15 mouse cellular contexts compared by ENCODE assay signal in genomic region chr10:95615849-95616650, GRCm38 (mm10). TPM values are rescaled to one million over a fixed set of nuclear protein-coding genes. Genes with fewer than 3 reads are reported as not detected.
DNase-seq lines count a peak whose midpoint lies in the region; ATAC-seq lines count a peak whose summit lies in the region.
"Had no signal": no experiment of that assay in that cellular context is flagged by ENCODE, and none has a peak within 500 bp of the region (broad histone marks: within the 10 kb centered on the region; RNA-seq: fewer than 3 reads in every experiment).

No protein-coding gene starts in this region.

- 77% methylated on average over 25 of the region's 25 CpGs for WGBS in hindbrain, embryonic 13.5 days
- WGBS in hindbrain, embryonic 16.5 days = 68% methylated on average over 25 of the region's 25 CpGs
- 77% methylated on average over 25 of the region's 25 CpGs for WGBS in midbrain, embryonic 14.5 days

- H3K36me3 ChIP-seq in hindbrain, embryonic 13.5 days = no peaks in the 10 kb centered on the region
- no peaks in the 10 kb centered on the region for H3K36me3 ChIP-seq in hindbrain, embryonic 16.5 days (ENCODE audit: control insufficient read depth, insufficient read depth, low read length)
- no peaks in the 10 kb centered on the region for H3K36me3 ChIP-seq in midbrain, embryonic 14.5 days (ENCODE audit: control insufficient read depth, insufficient read depth, low read length)
- H3K36me3 ChIP-seq: lung, embryonic 15.5 days had no signal

- peaks cover 33% of the 10 kb centered on the region for H3K4me1 ChIP-seq in hindbrain, embryonic 13.5 days (replicated peaks)
- H3K4me1 ChIP-seq in hindbrain, embryonic 16.5 days (ENCODE audit: control insufficient read depth, insufficient read depth, low read depth, low read length) = peaks cover 6% of the 10 kb centered on the region; the same call in 1 of the 2 replicates
- H3K4me1 ChIP-seq in midbrain, embryonic 14.5 days (ENCODE audit: control insufficient read depth, insufficient read depth, low read length) = peaks cover 23% of the 10 kb centered on the region

- 0 out of 2 replicates have a peak overlapping the region, but pooled peaks have one; percentile 20 for H3K27ac ChIP-seq in hindbrain, embryonic 13.5 days
- no peak overlapping the region for H3K27ac ChIP-seq in hindbrain, embryonic 16.5 days (ENCODE audit: low read depth, low read length)
- H3K27ac ChIP-seq in midbrain, embryonic 14.5 days (replicated peaks; ENCODE audit: low read depth, low read length) = no peak overlapping the region
- H3K27ac ChIP-seq: hindbrain, postnatal 0 days; lung, embryonic 15.5 days had no signal

- DNase-seq in R1 (ENCODE audit: low read depth, low spot score) = peak; percentile 82
- peak; percentile 15 for DNase-seq in naive thymus-derived CD4-positive, alpha-beta T cell, adult 2 months (ENCODE audit: low read depth)
- no peak for DNase-seq in gastrocnemius, adult 8-10 months (ENCODE audit: low spot score in 2 of 2)
- DNase-seq in midbrain, embryonic 14.5 days = no peak
- DNase-seq: gastrocnemius, postnatal 36 days had no signal

- no peaks in the 10 kb centered on the region for H3K9me3 ChIP-seq in hindbrain, embryonic 13.5 days
- no peaks in the 10 kb centered on the region for H3K9me3 ChIP-seq in hindbrain, embryonic 16.5 days (ENCODE audit: control insufficient read depth, low read length)
- H3K9me3 ChIP-seq in midbrain, embryonic 14.5 days (ENCODE audit: control insufficient read depth, low read length) = no peaks in the 10 kb centered on the region
- H3K9me3 ChIP-seq: lung, embryonic 15.5 days had no signal

- no peak overlapping the region for H3K4me2 ChIP-seq in hindbrain, embryonic 13.5 days
- no peak overlapping the region for H3K4me2 ChIP-seq in hindbrain, embryonic 16.5 days (ENCODE audit: low read length)
- H3K4me2 ChIP-seq in midbrain, embryonic 14.5 days (ENCODE audit: low read length) = no peak overlapping the region
- H3K4me2 ChIP-seq: lung, embryonic 15.5 days had no signal

- H3K4me3 ChIP-seq in hindbrain, embryonic 13.5 days = no peak overlapping the region
- H3K4me3 ChIP-seq in hindbrain, embryonic 16.5 days (ENCODE audit: low read length) = no peak overlapping the region
- no peak overlapping the region for H3K4me3 ChIP-seq in midbrain, embryonic 14.5 days (replicated peaks; ENCODE audit: low read depth, low read length)
- H3K4me3 ChIP-seq: lung, embryonic 15.5 days had no signal

- H3K9ac ChIP-seq in hindbrain, embryonic 13.5 days = no peak overlapping the region
- H3K9ac ChIP-seq in hindbrain, embryonic 16.5 days (ENCODE audit: low read depth, low read length) = no peak overlapping the region
- no peak overlapping the region for H3K9ac ChIP-seq in midbrain, embryonic 14.5 days (replicated peaks; ENCODE audit: low read length)
- H3K9ac ChIP-seq: lung, embryonic 15.5 days had no signal

- ATAC-seq in hindbrain, embryonic 13.5 days (ENCODE audit: low FRiP score) = no peak
- ATAC-seq in hindbrain, embryonic 16.5 days = no peak
- peak; percentile 70 for ATAC-seq in CD4-positive, CD25-positive, alpha-beta regulatory T cell, adult 4 months
- no peak for ATAC-seq in midbrain, embryonic 14.5 days (ENCODE audit: low FRiP score, low TSS enrichment)
- ATAC-seq: hindbrain, postnatal 0 days had no signal

- H3K27me3 ChIP-seq in hindbrain, embryonic 13.5 days = no peaks in the 10 kb centered on the region
- no peaks in the 10 kb centered on the region for H3K27me3 ChIP-seq in hindbrain, embryonic 16.5 days (replicated peaks; ENCODE audit: control insufficient read depth, insufficient read depth, low read length)
- no peaks in the 10 kb centered on the region for H3K27me3 ChIP-seq in midbrain, embryonic 14.5 days (ENCODE audit: control insufficient read depth, insufficient read depth, low read length)
- H3K27me3 ChIP-seq: lung, embryonic 15.5 days had no signal

RNA-seq across cellular contexts. Expression of gene Nudt4, which starts 52.1 kb away (rescaled TPM):
- 74.6 and 76.5 TPM in 2 replicates for polyA plus RNA-seq in hindbrain, embryonic 13.5 days (2015; fragmentation: Nextera tagmentation; extraction: Ambion mirVana)
- polyA plus RNA-seq in hindbrain, embryonic 16.5 days (2015; fragmentation: Nextera tagmentation; extraction: Ambion mirVana) = 60.7 and 67.8 TPM in 2 replicates
- polyA plus RNA-seq in CD4-positive, CD25-positive, alpha-beta regulatory T cell, adult 4 months (2017; shearing (Covaris generic)) = 1 to 10 TPM; 7.0 to 9.1 TPM
- total RNA-seq in gastrocnemius, adult 8-10 months (2022) = 100 to 1,000 TPM; 270 to 418 (median 347) TPM
- polyA plus RNA-seq in midbrain, embryonic 14.5 days (2014; fragmentation: Nextera tagmentation; extraction: Ambion mirVana) = 64.9 and 80.0 TPM in 2 replicates

RNA-seq across cellular contexts. Expression of gene Anapc15-ps, which starts 57.2 kb away (rescaled TPM):
- polyA plus RNA-seq in hindbrain, embryonic 13.5 days (2015; fragmentation: Nextera tagmentation; extraction: Ambion mirVana) = not detected in 2 replicates
- polyA plus RNA-seq in hindbrain, embryonic 16.5 days (2015; fragmentation: Nextera tagmentation; extraction: Ambion mirVana) = 0.95 TPM in 1 of 2 replicates, not detected in the other
- polyA plus RNA-seq in CD4-positive, CD25-positive, alpha-beta regulatory T cell, adult 4 months (2017; shearing (Covaris generic)) = not detected
- total RNA-seq in gastrocnemius, adult 8-10 months (2022) = not detected
- not detected in 2 replicates for polyA plus RNA-seq in midbrain, embryonic 14.5 days (2014; fragmentation: Nextera tagmentation; extraction: Ambion mirVana)
- total RNA-seq: adrenal gland, adult 18-20 months; gastrocnemius, postnatal 36 days; hindbrain, postnatal 0 days; MEL had no signal
- polyA plus RNA-seq: heart, postnatal 0 days; hindbrain, postnatal 0 days; limb, embryonic 11.5 days; stomach, embryonic 14.5 days had no signal

Comparison
In these comparisons a context has a peak if more than half of its experiments do, and no peak if none do; other contexts are left out.
1. DNase-seq: peak in R1 (single experiment) and naive thymus-derived CD4-positive, alpha-beta T cell, adult 2 months (single experiment); none in gastrocnemius, adult 8-10 months (0 of 2) and midbrain, embryonic 14.5 days (single experiment).